In the genomic region with DNA sequence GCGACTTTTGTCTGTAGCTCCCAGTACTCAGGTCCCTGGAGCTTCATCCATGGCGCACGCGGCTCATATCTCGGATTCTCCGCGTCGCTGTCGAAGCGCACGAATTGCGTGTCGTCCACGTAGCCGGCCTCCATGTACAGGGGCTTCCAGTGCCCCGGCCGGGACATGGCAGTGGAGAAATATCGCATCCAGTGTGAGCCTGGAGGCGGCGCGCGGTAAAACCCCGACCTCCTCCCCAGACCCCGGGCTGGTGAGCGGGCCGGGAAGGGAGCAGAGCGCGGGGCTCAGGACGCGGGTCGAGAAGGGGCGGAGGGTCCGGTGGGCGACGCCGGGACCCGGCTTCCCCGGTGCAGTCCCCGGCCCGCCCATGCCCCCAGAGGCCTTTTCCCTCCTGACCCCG, we compare ENCODE assay signal across 8 mouse cellular contexts. TPM values are rescaled to one million over a fixed set of nuclear protein-coding genes. Genes with fewer than 3 reads are reported as not detected.
DNase-seq lines count a peak whose midpoint lies in the region; ATAC-seq lines count a peak whose summit lies in the region.

No protein-coding gene starts in this region.

- H3K36me3 ChIP-seq in kidney, embryonic 15.5 days: no peaks in the 10 kb centered on the region
- no peaks in the 10 kb centered on the region for H3K36me3 ChIP-seq in hindbrain, embryonic 16.5 days (ENCODE audit: control insufficient read depth, insufficient read depth, low read length)
- H3K36me3 ChIP-seq in midbrain, embryonic 14.5 days (ENCODE audit: control insufficient read depth, insufficient read depth, low read length): no peaks in the 10 kb centered on the region

- WGBS in kidney, embryonic 15.5 days: under 1% methylated on average over 32 of the region's 41 CpGs
- WGBS in hindbrain, embryonic 16.5 days: 0% methylated on average over 35 of the region's 41 CpGs
- WGBS in midbrain, embryonic 14.5 days: under 1% methylated on average over 41 of the region's 41 CpGs

- H3K4me1 ChIP-seq in kidney, embryonic 15.5 days: peaks cover 12% of the 10 kb centered on the region
- peaks cover 8% of the 10 kb centered on the region for H3K4me1 ChIP-seq in hindbrain, embryonic 16.5 days (ENCODE audit: control insufficient read depth, insufficient read depth, low read depth, low read length)
- no peaks in the 10 kb centered on the region for H3K4me1 ChIP-seq in midbrain, embryonic 14.5 days (ENCODE audit: control insufficient read depth, insufficient read depth, low read length)

- no peak for ATAC-seq in kidney, embryonic 15.5 days (replicated peaks; ENCODE audit: low FRiP score)
- ATAC-seq in hindbrain, embryonic 16.5 days: no peak
- ATAC-seq in midbrain, embryonic 14.5 days (ENCODE audit: low FRiP score, low TSS enrichment): no peak
- no peak for ATAC-seq in cerebellum, adult (ENCODE audit: insufficient number of reproducible peaks, low FRiP score, low TSS enrichment)

- peak overlapping the region; percentile 67 for H3K4me2 ChIP-seq in kidney, embryonic 15.5 days
- peak overlapping the region; percentile 75 for H3K4me2 ChIP-seq in hindbrain, embryonic 16.5 days (ENCODE audit: low read length)
- H3K4me2 ChIP-seq in midbrain, embryonic 14.5 days (ENCODE audit: low read length): peak overlapping the region; percentile 50

- no peaks in the 10 kb centered on the region for H3K9me3 ChIP-seq in kidney, embryonic 15.5 days (replicated peaks)
- no peaks in the 10 kb centered on the region for H3K9me3 ChIP-seq in hindbrain, embryonic 16.5 days (ENCODE audit: control insufficient read depth, low read length)
- H3K9me3 ChIP-seq in midbrain, embryonic 14.5 days (ENCODE audit: control insufficient read depth, low read length): no peaks in the 10 kb centered on the region

- H3K4me3 ChIP-seq in kidney, embryonic 15.5 days (replicated peaks): peak overlapping the region; percentile 41
- peak overlapping the region; percentile 40 for H3K4me3 ChIP-seq in hindbrain, embryonic 16.5 days (ENCODE audit: low read length)
- H3K4me3 ChIP-seq in midbrain, embryonic 14.5 days (replicated peaks; ENCODE audit: low read depth, low read length): peak overlapping the region; percentile 26

- H3K27ac ChIP-seq in kidney, embryonic 15.5 days: no peak overlapping the region
- H3K27ac ChIP-seq in hindbrain, embryonic 16.5 days (ENCODE audit: low read depth, low read length): no peak overlapping the region
- no peak overlapping the region for H3K27ac ChIP-seq in midbrain, embryonic 14.5 days (replicated peaks; ENCODE audit: low read depth, low read length)

- DNase-seq in kidney, adult 18-20 months: no peak
- peak; percentile 39 for DNase-seq in embryo, embryonic 10 days (ENCODE audit: low spot score)
- peak; percentile 37 for DNase-seq in midbrain, embryonic 14.5 days
- no peak for DNase-seq in cerebellum, postnatal 4 days (ENCODE audit: low spot score in 2 of 2)
- DNase-seq in cerebellum, adult 11-12 months: no peak

- H3K27me3 ChIP-seq in kidney, embryonic 15.5 days: peaks cover 95% of the 10 kb centered on the region
- peaks cover 16% of the 10 kb centered on the region for H3K27me3 ChIP-seq in hindbrain, embryonic 16.5 days (replicated peaks; ENCODE audit: control insufficient read depth, insufficient read depth, low read length)
- peaks cover 17% of the 10 kb centered on the region for H3K27me3 ChIP-seq in midbrain, embryonic 14.5 days (ENCODE audit: control insufficient read depth, insufficient read depth, low read length)

- H3K9ac ChIP-seq in kidney, embryonic 15.5 days: 0 out of 2 replicates have a peak overlapping the region, but pooled peaks have one; percentile 17
- peak overlapping the region; percentile 50 for H3K9ac ChIP-seq in hindbrain, embryonic 16.5 days (ENCODE audit: low read depth, low read length)
- no peak overlapping the region for H3K9ac ChIP-seq in midbrain, embryonic 14.5 days (replicated peaks; ENCODE audit: low read length)

RNA-seq across cellular contexts. Expression of a gene that starts 15.8 kb away (rescaled TPM):
- polyA plus RNA-seq in kidney, embryonic 15.5 days (2015; fragmentation: Nextera tagmentation; extraction: Ambion mirVana): not detected in 2 replicates
- polyA plus RNA-seq in hindbrain, embryonic 16.5 days (2015; fragmentation: Nextera tagmentation; extraction: Ambion mirVana): not detected in 2 replicates
- not detected in 2 replicates for polyA plus RNA-seq in midbrain, embryonic 14.5 days (2014; fragmentation: Nextera tagmentation; extraction: Ambion mirVana)

RNA-seq across cellular contexts. Expression of a gene that starts 37.5 kb away (rescaled TPM):
- not detected in 2 replicates for polyA plus RNA-seq in kidney, embryonic 15.5 days (2015; fragmentation: Nextera tagmentation; extraction: Ambion mirVana)
- not detected in 2 replicates for polyA plus RNA-seq in hindbrain, embryonic 16.5 days (2015; fragmentation: Nextera tagmentation; extraction: Ambion mirVana)
- not detected in 2 replicates for polyA plus RNA-seq in midbrain, embryonic 14.5 days (2014; fragmentation: Nextera tagmentation; extraction: Ambion mirVana)

RNA-seq across cellular contexts. Expression of a gene that starts 52.0 kb away (rescaled TPM):
- polyA plus RNA-seq in kidney, embryonic 15.5 days (2015; fragmentation: Nextera tagmentation; extraction: Ambion mirVana): 107 and 113 TPM in 2 replicates
- 117 and 131 TPM in 2 replicates for polyA plus RNA-seq in hindbrain, embryonic 16.5 days (2015; fragmentation: Nextera tagmentation; extraction: Ambion mirVana)
- polyA plus RNA-seq in midbrain, embryonic 14.5 days (2014; fragmentation: Nextera tagmentation; extraction: Ambion mirVana): 136 and 164 TPM in 2 replicates

Comparison
In these comparisons a context has a peak if more than half of its experiments do, and no peak if none do; other contexts are left out.
1. DNase-seq: peak in embryo, embryonic 10 days (single experiment) and midbrain, embryonic 14.5 days (single experiment); none in kidney, adult 18-20 months (single experiment), cerebellum, postnatal 4 days (0 of 2) and cerebellum, adult 11-12 months (single experiment).
2. Peak in every context shown above with its lines, with median percentiles within 50 percentile points of each other: H3K4me2 ChIP-seq and H3K4me3 ChIP-seq.